ENCODE assay signal across 9 mouse cellular contexts in the genomic region with DNA sequence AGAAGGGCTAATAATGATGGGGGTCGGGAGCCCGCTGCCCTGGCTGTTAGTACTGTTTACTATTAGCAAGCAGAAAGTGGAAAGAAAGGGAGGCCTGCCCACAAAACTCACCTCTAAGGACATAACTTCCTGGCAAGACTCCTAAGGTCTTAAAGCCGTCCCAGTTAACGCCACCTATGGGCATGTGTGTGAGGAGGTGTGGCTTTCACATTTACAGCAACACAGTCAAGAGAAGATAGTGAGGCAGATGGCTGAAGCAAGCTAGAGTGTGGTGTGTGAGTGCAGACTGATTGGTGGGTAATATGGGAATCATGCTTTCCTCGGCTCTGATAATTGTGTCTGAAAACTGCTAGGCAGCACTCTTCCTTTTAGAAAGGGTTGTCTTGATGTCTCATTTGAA. TPM values are rescaled to one million over a fixed set of nuclear protein-coding genes. Genes with fewer than 3 reads are reported as not detected.
A peak's percentile ranks its signal among the peaks of the same experiment; 100 is the strongest.
DNase-seq lines count a peak whose midpoint lies in the region; ATAC-seq and TF ChIP-seq lines count a peak whose summit lies in the region.
"Had no signal": no experiment of that assay in that cellular context is flagged by ENCODE, and none has a peak within 500 bp of the region (broad histone marks: within the 10 kb centered on the region; RNA-seq: fewer than 3 reads in every experiment).

No protein-coding gene starts in this region.

- H3K4me2 ChIP-seq in kidney, postnatal 0 days (ENCODE audit: low read length), result no peak overlapping the region
- H3K4me2 ChIP-seq in forebrain, embryonic 14.5 days (ENCODE audit: low read length), result no peak overlapping the region
- H3K4me2 ChIP-seq in kidney, embryonic 15.5 days, result no peak overlapping the region

- no peak for ATAC-seq in kidney, postnatal 0 days (replicated peaks; ENCODE audit: low FRiP score, low read depth)
- ATAC-seq in forebrain, embryonic 14.5 days, result no peak
- ATAC-seq in kidney, embryonic 15.5 days (replicated peaks; ENCODE audit: low FRiP score), result no peak

- H3K4me3 ChIP-seq in kidney, postnatal 0 days (replicated peaks; ENCODE audit: low read depth, low read length), result no peak overlapping the region
- no peak overlapping the region for H3K4me3 ChIP-seq in forebrain, embryonic 14.5 days (ENCODE audit: low read depth, low read length)
- H3K4me3 ChIP-seq in megakaryocyte, embryonic 14.5 days (replicated peaks), result peak overlapping the region; percentile 36
- H3K4me3 ChIP-seq in kidney, embryonic 15.5 days (replicated peaks), result no peak overlapping the region

- no peak overlapping the region for H3K9ac ChIP-seq in kidney, postnatal 0 days (ENCODE audit: low read depth, low read length)
- H3K9ac ChIP-seq in forebrain, embryonic 14.5 days (ENCODE audit: low read length), result no peak overlapping the region
- H3K9ac ChIP-seq in kidney, embryonic 15.5 days, result no peak overlapping the region

- H3K27me3 ChIP-seq in kidney, postnatal 0 days (ENCODE audit: insufficient read depth, low read length), result no peaks in the 10 kb centered on the region
- H3K27me3 ChIP-seq in forebrain, embryonic 14.5 days (replicated peaks; ENCODE audit: control insufficient read depth, insufficient read depth, low read length), result no peaks in the 10 kb centered on the region
- no peaks in the 10 kb centered on the region for H3K27me3 ChIP-seq in megakaryocyte, embryonic 14.5 days (replicated peaks)
- no peaks in the 10 kb centered on the region for H3K27me3 ChIP-seq in kidney, embryonic 15.5 days

- no peaks in the 10 kb centered on the region for H3K9me3 ChIP-seq in kidney, postnatal 0 days (replicated peaks; ENCODE audit: low read length)
- H3K9me3 ChIP-seq in forebrain, embryonic 14.5 days (replicated peaks; ENCODE audit: control insufficient read depth, low read length), result no peaks in the 10 kb centered on the region
- H3K9me3 ChIP-seq in megakaryocyte, embryonic 14.5 days, result no peaks in the 10 kb centered on the region
- no peaks in the 10 kb centered on the region for H3K9me3 ChIP-seq in kidney, embryonic 15.5 days (replicated peaks)

- H3K4me1 ChIP-seq in kidney, postnatal 0 days (replicated peaks; ENCODE audit: insufficient read depth, low read length), result peaks cover 49% of the 10 kb centered on the region
- peaks cover 83% of the 10 kb centered on the region for H3K4me1 ChIP-seq in forebrain, embryonic 14.5 days (ENCODE audit: control insufficient read depth, insufficient read depth, low read length)
- peaks cover 85% of the 10 kb centered on the region for H3K4me1 ChIP-seq in megakaryocyte, embryonic 14.5 days
- H3K4me1 ChIP-seq in kidney, embryonic 15.5 days, result peaks cover 75% of the 10 kb centered on the region

- no peaks in the 10 kb centered on the region for H3K36me3 ChIP-seq in kidney, postnatal 0 days (ENCODE audit: insufficient read depth, low read length)
- H3K36me3 ChIP-seq in forebrain, embryonic 14.5 days (ENCODE audit: control insufficient read depth, insufficient read depth, low read length), result no peaks in the 10 kb centered on the region
- H3K36me3 ChIP-seq in megakaryocyte, embryonic 14.5 days (replicated peaks; ENCODE audit: low read length), result no peaks in the 10 kb centered on the region
- H3K36me3 ChIP-seq in kidney, embryonic 15.5 days, result no peaks in the 10 kb centered on the region

- no peak overlapping the region for H3K27ac ChIP-seq in kidney, postnatal 0 days
- H3K27ac ChIP-seq in forebrain, embryonic 14.5 days (ENCODE audit: low read depth, low read length), result peak overlapping the region; percentile 93; the same call in 1 of the 2 replicates
- no peak overlapping the region for H3K27ac ChIP-seq in kidney, embryonic 15.5 days
- H3K27ac ChIP-seq: macrophage had no signal

- no peak for DNase-seq in kidney, postnatal 0 days (ENCODE audit: low spot score)
- no peak for DNase-seq in kidney, adult 18-20 months
- peak; percentile 43 for DNase-seq in R1 (ENCODE audit: low read depth, low spot score)
- peak; percentile 42 for DNase-seq in forebrain, embryonic 14.5 days (ENCODE audit: low spot score)
- no peak for DNase-seq in yolk sac, embryonic 10.5 days (ENCODE audit: low spot score)
- DNase-seq in right cerebral cortex, postnatal 4 days, result no peak

- 20% methylated on average over 5 of the region's 5 CpGs for WGBS in kidney, postnatal 0 days
- WGBS in forebrain, embryonic 14.5 days, result 38% methylated on average over 5 of the region's 5 CpGs
- 31% methylated on average over 5 of the region's 5 CpGs for WGBS in kidney, embryonic 15.5 days

- TF ChIP-seq CTCF in kidney, postnatal 0 days (IDR thresholded peaks at IDR 0.05; ENCODE audit: low read depth), result peak; percentile 31; the same call in 1 of the 2 replicates

RNA-seq across cellular contexts. Expression of gene Map4k4, which starts 48.5 kb away (rescaled TPM):
- polyA plus RNA-seq in kidney, postnatal 0 days (2015; fragmentation: Nextera tagmentation; extraction: Ambion mirVana), result 14.4 and 16.2 TPM in 2 replicates
- 29.2 and 36.2 TPM in 2 replicates for polyA plus RNA-seq in forebrain, embryonic 14.5 days (2014; fragmentation: Nextera tagmentation; extraction: Ambion mirVana)
- polyA plus RNA-seq in megakaryocyte, embryonic 14.5 days (2012; ENCODE audit: insufficient read depth, low replicate concordance), result 13.5 and 22.8 TPM in 2 replicates
- polyA plus RNA-seq in kidney, embryonic 15.5 days (2015; fragmentation: Nextera tagmentation; extraction: Ambion mirVana), result 31.0 and 33.5 TPM in 2 replicates

Comparison
In these comparisons a context has a peak if more than half of its experiments do, and no peak if none do; other contexts are left out.
1. DNase-seq: peak in R1 (single experiment) and forebrain, embryonic 14.5 days (single experiment); none in kidney, postnatal 0 days (single experiment), kidney, adult 18-20 months (single experiment), yolk sac, embryonic 10.5 days (single experiment) and right cerebral cortex, postnatal 4 days (single experiment).